Mouse (Mus musculus): ENCODE measurements around the gene Mnt. TPM values are rescaled to one million over a fixed set of nuclear protein-coding genes. Genes with fewer than 3 reads are reported as not detected.

Gene Mnt
- polyA plus RNA-seq, 1 experiment from 2014 or later, result 6.4 TPM

GRCm38 (mm10) chr11:74821463-74821862, 9.3 kb upstream of the Mnt start:
- no peak overlapping the region for H3K27ac ChIP-seq
- no peak for ATAC-seq (ENCODE audit: insufficient number of reproducible peaks, insufficient read depth, low FRiP score, low TSS enrichment)
- H3K4me2 ChIP-seq (replicated peaks), result no peak overlapping the region
- no peak overlapping the region for H3K9ac ChIP-seq
- no peak overlapping the region for H3K4me3 ChIP-seq
- H3K36me3 ChIP-seq, result peaks cover 30% of the 10 kb centered on the region
- H3K27me3 ChIP-seq, result no peaks in the 10 kb centered on the region
- WGBS, result 43% methylated on average over 1 of the region's 1 CpGs
- H3K9me3 ChIP-seq, result no peaks in the 10 kb centered on the region
- H3K4me1 ChIP-seq, result no peaks in the 10 kb centered on the region

GRCm38 (mm10) chr11:74822746-74823440, 7.8 kb upstream of the Mnt start:
- Histone ChIP-seq H3K9me3 (no peaks in the 10 kb centered on the region), H3K27ac (no peak overlapping the region), H3K36me3 (peaks cover 17% of the 10 kb centered on the region), H3K27me3 (no peaks in the 10 kb centered on the region), H3K4me1 (no peaks in the 10 kb centered on the region), H3K4me2 (replicated peaks) (no peak overlapping the region), H3K4me3 (no peak overlapping the region), H3K9ac (no peak overlapping the region)
- WGBS, result 85% methylated on average over 7 of the region's 7 CpGs
- ATAC-seq (ENCODE audit: insufficient number of reproducible peaks, insufficient read depth, low FRiP score, low TSS enrichment), result no peak

GRCm38 (mm10) chr11:74826151-74826550, 4.6 kb upstream of the Mnt start:
- no peak overlapping the region for H3K4me2 ChIP-seq (replicated peaks)
- H3K9me3 ChIP-seq, result no peaks in the 10 kb centered on the region
- peaks cover 6% of the 10 kb centered on the region; the same call in 1 of the 2 replicates for H3K4me1 ChIP-seq
- H3K36me3 ChIP-seq, result 0 out of 2 replicates have a peak, but pooled peaks cover 7% of the 10 kb centered on the region
- no peak for ATAC-seq (ENCODE audit: insufficient number of reproducible peaks, insufficient read depth, low FRiP score, low TSS enrichment)
- no peak overlapping the region for H3K9ac ChIP-seq
- 0 out of 2 replicates have a peak, but pooled peaks cover 3% of the 10 kb centered on the region for H3K27me3 ChIP-seq
- no peak overlapping the region for H3K27ac ChIP-seq
- no peak overlapping the region for H3K4me3 ChIP-seq
- 78% methylated on average over 7 of the region's 7 CpGs for WGBS

GRCm38 (mm10) chr11:74826702-74827101, 4.0 kb upstream of the Mnt start:
- H3K27ac ChIP-seq, result no peak overlapping the region
- ATAC-seq (ENCODE audit: insufficient number of reproducible peaks, insufficient read depth, low FRiP score, low TSS enrichment), result no peak
- 92% methylated on average over 5 of the region's 5 CpGs for WGBS
- 0 out of 2 replicates have a peak, but pooled peaks cover 7% of the 10 kb centered on the region for H3K36me3 ChIP-seq
- no peaks in the 10 kb centered on the region for H3K9me3 ChIP-seq
- H3K27me3 ChIP-seq, result 0 out of 2 replicates have a peak, but pooled peaks cover 3% of the 10 kb centered on the region
- H3K9ac ChIP-seq, result no peak overlapping the region
- H3K4me3 ChIP-seq, result no peak overlapping the region
- no peak overlapping the region for H3K4me2 ChIP-seq (replicated peaks)
- H3K4me1 ChIP-seq, result peaks cover 6% of the 10 kb centered on the region; the same call in 1 of the 2 replicates

- no peak overlapping the region for H3K4me3 ChIP-seq
- no peak overlapping the region for H3K27ac ChIP-seq
- peaks cover 11% of the 10 kb centered on the region for H3K4me1 ChIP-seq
- H3K9ac ChIP-seq, result no peak overlapping the region
- 0 out of 2 replicates have a peak, but pooled peaks cover 3% of the 10 kb centered on the region for H3K27me3 ChIP-seq
- 0 out of 2 replicates have a peak, but pooled peaks cover 7% of the 10 kb centered on the region for H3K36me3 ChIP-seq
- H3K4me2 ChIP-seq (replicated peaks), result no peak overlapping the region
- ATAC-seq (ENCODE audit: insufficient number of reproducible peaks, insufficient read depth, low FRiP score, low TSS enrichment), result no peak
- WGBS, result 77% methylated on average over 7 of the region's 7 CpGs
- H3K9me3 ChIP-seq, result no peaks in the 10 kb centered on the region
Observed at GRCm38 (mm10) chr11:74827791-74828403, 2.8 kb upstream of the Mnt start.

GRCm38 (mm10) chr11:74828404-74828931, 2.3 kb upstream of the Mnt start:
- H3K4me1 ChIP-seq, result peaks cover 16% of the 10 kb centered on the region
- no peak for ATAC-seq (ENCODE audit: insufficient number of reproducible peaks, insufficient read depth, low FRiP score, low TSS enrichment)
- 23% methylated on average over 2 of the region's 2 CpGs for WGBS
- H3K27me3 ChIP-seq, result 0 out of 2 replicates have a peak, but pooled peaks cover 3% of the 10 kb centered on the region
- H3K4me3 ChIP-seq, result no peak overlapping the region
- no peak overlapping the region for H3K4me2 ChIP-seq (replicated peaks)
- H3K9ac ChIP-seq, result no peak overlapping the region
- H3K9me3 ChIP-seq, result no peaks in the 10 kb centered on the region
- no peak overlapping the region for H3K27ac ChIP-seq
- H3K36me3 ChIP-seq, result 0 out of 2 replicates have a peak, but pooled peaks cover 3% of the 10 kb centered on the region

- 15% methylated on average over 11 of the region's 11 CpGs for WGBS
- Histone ChIP-seq H3K36me3 (no peaks in the 10 kb centered on the region), H3K27me3 (0 out of 2 replicates have a peak, but pooled peaks cover 3% of the 10 kb centered on the region), H3K9ac (no peak overlapping the region), H3K4me1 (peaks cover 22% of the 10 kb centered on the region), H3K4me3 (peak overlapping the region; percentile 83; the same call in 1 of the 2 replicates), H3K4me2 (replicated peaks) (peak overlapping the region; percentile 82), H3K27ac (no peak overlapping the region), H3K9me3 (no peaks in the 10 kb centered on the region)
- ATAC-seq (ENCODE audit: insufficient number of reproducible peaks, insufficient read depth, low FRiP score, low TSS enrichment), result no peak
Observed at GRCm38 (mm10) chr11:74828965-74829550, 1.7 kb upstream of the Mnt start.

- H3K36me3 ChIP-seq, result no peaks in the 10 kb centered on the region
- 0 out of 2 replicates have a peak overlapping the region, but pooled peaks have one; percentile 11 for H3K9ac ChIP-seq
- WGBS, result 0% methylated on average over 20 of the region's 20 CpGs
- 0 out of 2 replicates have a peak, but pooled peaks cover 3% of the 10 kb centered on the region for H3K27me3 ChIP-seq
- peak; percentile 8 for ATAC-seq (ENCODE audit: insufficient number of reproducible peaks, insufficient read depth, low FRiP score, low TSS enrichment)
- H3K9me3 ChIP-seq, result no peaks in the 10 kb centered on the region
- H3K4me1 ChIP-seq, result peaks cover 29% of the 10 kb centered on the region
- peak overlapping the region; percentile 83 for H3K4me3 ChIP-seq
- peak overlapping the region; percentile 74 for H3K27ac ChIP-seq
- H3K4me2 ChIP-seq (replicated peaks), result peak overlapping the region; percentile 82
Observed at GRCm38 (mm10) chr11:74829812-74830211, 908 bp upstream of the Mnt start.

- H3K36me3 ChIP-seq, result no peaks in the 10 kb centered on the region
- H3K9me3 ChIP-seq, result no peaks in the 10 kb centered on the region
- no peak for ATAC-seq (ENCODE audit: insufficient number of reproducible peaks, insufficient read depth, low FRiP score, low TSS enrichment)
- 0 out of 2 replicates have a peak, but pooled peaks cover 3% of the 10 kb centered on the region for H3K27me3 ChIP-seq
- peak overlapping the region; percentile 83 for H3K4me3 ChIP-seq
- H3K9ac ChIP-seq, result peak overlapping the region; percentile 76
- H3K4me1 ChIP-seq, result peaks cover 37% of the 10 kb centered on the region
- peak overlapping the region; percentile 90 for H3K27ac ChIP-seq
- under 1% methylated on average over 35 of the region's 35 CpGs for WGBS
- peak overlapping the region; percentile 82 for H3K4me2 ChIP-seq (replicated peaks)
Observed at GRCm38 (mm10) chr11:74831191-74831605, 478 bp downstream of the Mnt start.

- H3K4me1 ChIP-seq, result peaks cover 42% of the 10 kb centered on the region
- H3K27me3 ChIP-seq, result 0 out of 2 replicates have a peak, but pooled peaks cover 3% of the 10 kb centered on the region
- H3K4me2 ChIP-seq (replicated peaks), result peak overlapping the region; percentile 82
- peak overlapping the region; percentile 76 for H3K9ac ChIP-seq
- peak; percentile 82 for ATAC-seq (ENCODE audit: insufficient number of reproducible peaks, insufficient read depth, low FRiP score, low TSS enrichment)
- under 1% methylated on average over 61 of the region's 61 CpGs for WGBS
- peak overlapping the region; percentile 90 for H3K27ac ChIP-seq
- H3K4me3 ChIP-seq, result peak overlapping the region; percentile 83
- H3K36me3 ChIP-seq, result 0 out of 2 replicates have a peak, but pooled peaks cover 5% of the 10 kb centered on the region
- H3K9me3 ChIP-seq, result no peaks in the 10 kb centered on the region
Observed at GRCm38 (mm10) chr11:74831606-74832451, 1.1 kb downstream of the Mnt start.
